Mouse (Mus musculus) spleen, postnatal 0 days (tissue): ENCODE results near the gene Hand2. TPM values are rescaled to one million over a fixed set of nuclear protein-coding genes. Genes with fewer than 3 reads are reported as not detected.

Experiments used
- polyA plus RNA-seq: library from polyadenylated mRNA; unstranded; fragments of >200 nt; fragmentation: Nextera tagmentation; extraction: Ambion mirVana; gene quantifications from 2 replicates; pipeline ENCODE4 v1.2.1, GENCODE M21; 2015

Hand2 gene
- 0.93 and 1.1 TPM in 2 replicates for polyA plus RNA-seq

DNA sequence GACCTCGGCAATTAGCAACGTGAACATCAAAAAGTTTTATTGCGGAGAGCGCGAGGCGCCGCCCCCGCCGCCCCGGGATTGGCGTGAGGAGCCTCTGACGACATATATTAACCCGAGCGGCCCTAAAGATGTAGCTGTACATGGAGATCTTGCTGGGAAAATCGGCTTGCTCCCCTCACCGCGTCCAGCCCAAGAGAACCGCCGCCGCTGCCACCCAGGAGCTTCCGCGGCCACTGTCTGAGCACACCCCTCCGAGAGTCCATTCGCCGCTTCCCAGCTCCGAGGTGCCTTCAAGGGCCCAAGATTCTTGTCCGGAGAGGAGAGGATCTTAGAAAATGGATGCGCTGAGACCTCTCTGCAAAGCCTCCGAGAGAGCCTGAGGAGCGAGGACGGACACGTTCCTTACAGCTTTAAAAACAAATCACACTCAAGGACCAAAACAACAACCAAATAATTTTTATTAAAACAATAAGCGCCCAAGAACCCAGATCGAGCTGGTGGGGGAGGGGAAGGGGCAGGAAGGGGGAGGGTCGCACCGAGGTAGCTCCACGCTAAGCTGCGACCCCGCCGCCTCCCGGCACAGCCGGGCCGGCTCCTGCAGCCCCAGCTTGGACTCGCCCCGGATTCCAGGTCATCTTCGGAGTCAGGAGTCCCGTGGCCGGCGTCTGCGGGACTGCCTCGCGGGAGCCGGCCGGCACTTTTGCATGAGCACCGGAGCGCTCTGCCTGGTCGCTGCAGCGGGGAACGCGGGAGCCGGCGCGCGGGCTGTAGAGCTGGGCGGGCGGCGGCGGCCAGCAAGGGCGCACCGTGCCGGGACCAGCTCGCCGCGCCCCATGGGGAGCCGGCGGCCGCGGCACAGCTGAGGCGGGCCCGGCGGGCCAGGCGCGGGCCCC is at the start of gene Hand2:
Gene Hand2, plus strand, starts transcription at position 133 of the 893 bp plus-strand sequence.

Other genes with a start within 250 kb of the Hand2 start
- gene Scrg1, start 134.9 kb downstream of the Hand2 start, polyA plus RNA-seq: 5.7 and 8.3 TPM in 2 replicates
- 21.4 and 24.4 TPM in 2 replicates for gene Sap30, start 166.9 kb downstream of the Hand2 start, polyA plus RNA-seq
- 865 and 1,019 TPM in 2 replicates for gene Hmgb2, start 190.9 kb downstream of the Hand2 start, polyA plus RNA-seq